Mouse (Mus musculus) inflammation-experienced regulatory T-cells, adult 6 months (primary cell): ENCODE results near the gene Arhgap10. TPM values are rescaled to one million over a fixed set of nuclear protein-coding genes. Genes with fewer than 3 reads are reported as not detected.

Source experiments
- ATAC-seq: one replicate; pipeline ENCODE4 v1.8.0; 2017
- polyA plus RNA-seq, 3 experiments: library from polyadenylated mRNA; unstranded; fragments of 100-300 nt; shearing (Covaris generic); gene quantifications; one replicate each; pipeline ENCODE4 v1.2.1; 2017

The Arhgap10 gene
- polyA plus RNA-seq, 3 experiments from 2014 or later: 2.5 to 5.0 (median 2.9) TPM

DNA sequence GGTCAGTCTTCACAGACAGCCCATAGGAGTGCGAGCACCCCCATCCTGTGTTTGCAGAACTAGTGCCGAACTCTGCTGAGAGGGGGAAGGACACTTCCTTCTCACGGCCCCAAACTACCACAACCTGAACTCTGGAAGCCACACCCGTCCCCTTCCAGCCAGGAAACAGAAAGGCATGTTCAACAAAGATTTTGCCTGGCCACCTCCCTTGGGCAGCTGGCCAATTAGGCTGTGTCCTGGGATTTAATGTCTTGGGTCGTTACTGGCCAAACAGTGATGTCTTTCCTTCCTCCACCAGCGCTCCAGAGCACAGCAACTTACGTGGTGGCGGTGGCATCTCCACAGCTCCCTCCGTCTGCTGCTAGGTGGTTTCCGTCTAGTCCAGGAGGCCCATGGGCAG lies 240.9 kb downstream of the Arhgap10 start:
- ATAC-seq: no peak

DNA sequence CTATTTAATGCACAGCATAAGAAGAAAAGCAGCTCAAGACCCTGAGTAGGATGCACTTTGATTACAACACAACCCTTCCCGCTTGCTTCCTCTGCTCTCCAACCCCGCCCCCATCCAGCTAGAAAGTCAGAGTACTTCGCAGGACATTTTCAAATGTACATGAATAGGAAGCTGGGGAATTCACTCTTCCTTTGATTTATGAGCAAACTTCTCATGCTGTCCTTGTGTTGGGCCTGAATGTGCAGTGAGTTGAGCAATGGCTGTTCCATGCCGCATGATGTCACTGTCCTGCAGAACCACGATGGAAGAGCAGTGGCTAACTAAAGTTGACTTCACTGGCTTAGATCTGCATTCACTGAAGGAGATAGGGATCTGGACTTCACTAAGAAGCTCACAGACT lies 242.2 kb downstream of the Arhgap10 start:
- no peak for ATAC-seq

DNA sequence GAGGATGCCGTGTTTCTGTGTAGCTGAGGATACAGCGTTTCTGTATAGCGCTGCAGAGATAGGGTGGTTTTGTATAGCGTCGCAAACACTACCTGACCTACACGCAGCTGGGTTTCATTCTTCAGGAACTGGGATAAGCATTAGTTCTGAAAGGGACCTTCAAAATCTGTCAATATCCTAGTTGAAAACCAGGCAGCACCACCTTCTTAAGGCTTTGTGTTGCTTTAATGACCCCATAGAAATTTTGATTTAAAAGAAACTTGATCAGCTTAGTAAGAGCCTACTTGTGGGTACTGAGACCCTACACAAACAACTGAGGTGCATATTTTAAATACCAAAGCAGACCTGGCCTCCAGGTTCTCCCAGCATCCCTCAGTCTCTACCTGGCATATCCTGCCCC lies 245.6 kb downstream of the Arhgap10 start:
- no peak for ATAC-seq

DNA sequence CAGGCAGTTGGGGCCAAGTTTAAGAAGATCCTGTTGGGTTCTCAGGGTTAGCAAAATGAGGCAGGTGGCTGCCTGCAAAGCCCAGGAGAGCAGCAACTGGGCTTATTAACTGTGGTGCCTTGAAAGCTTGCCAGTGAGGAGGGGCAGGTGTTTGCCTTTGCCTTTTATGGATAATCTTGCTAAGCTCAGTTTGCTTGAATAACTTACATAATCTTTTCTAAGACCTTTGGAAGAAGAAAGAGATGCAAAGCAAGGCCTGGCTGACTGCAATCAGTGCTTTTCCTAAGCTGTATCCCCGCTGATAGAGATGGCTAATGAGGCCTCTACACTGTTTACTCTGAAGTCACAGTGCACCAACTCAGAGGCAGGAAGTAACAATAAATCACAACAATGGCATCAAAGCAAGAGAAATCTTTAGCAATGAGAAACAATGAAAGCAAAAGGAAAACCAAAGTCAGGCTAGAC lies 249.8 kb downstream of the Arhgap10 start:
- peak; percentile 83 for ATAC-seq

DNA sequence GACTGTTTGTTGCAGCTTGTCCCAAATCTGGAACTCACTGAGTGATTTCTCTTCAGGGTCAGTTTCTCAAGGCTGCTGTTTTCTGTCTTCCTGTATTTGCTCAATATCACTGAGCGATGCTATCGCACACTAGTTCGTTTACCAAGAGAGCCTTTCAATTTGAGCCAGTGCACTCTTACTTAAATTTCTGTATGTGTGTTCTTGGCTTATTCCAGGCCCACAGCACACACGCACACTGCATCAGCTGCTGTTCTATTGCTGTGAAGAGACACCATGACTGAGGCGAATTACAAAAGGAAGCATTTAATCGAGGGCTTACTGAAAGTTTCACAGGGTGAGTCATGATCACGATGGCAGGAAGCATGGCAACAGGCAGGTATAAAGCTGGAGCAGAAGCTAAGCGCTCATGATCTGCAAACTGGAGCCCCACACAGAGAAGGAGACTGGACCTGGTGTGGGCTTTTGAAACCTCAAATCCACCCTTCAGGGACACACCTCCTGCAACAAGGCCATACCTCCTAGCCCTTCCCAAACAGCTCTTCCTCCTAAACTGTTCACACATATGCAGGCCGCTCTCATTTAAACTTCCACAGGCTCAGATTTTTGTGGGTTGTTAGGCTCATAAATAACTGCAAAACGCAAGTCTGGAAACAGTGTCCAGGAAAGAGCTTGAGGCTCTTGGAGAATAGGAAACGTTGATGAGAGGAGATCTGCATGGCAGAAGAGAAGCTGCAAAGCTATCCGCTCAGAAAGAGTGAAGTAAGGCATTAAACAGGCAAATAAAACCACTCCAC lies 255.3 kb downstream of the Arhgap10 start:
- ATAC-seq: no peak

DNA sequence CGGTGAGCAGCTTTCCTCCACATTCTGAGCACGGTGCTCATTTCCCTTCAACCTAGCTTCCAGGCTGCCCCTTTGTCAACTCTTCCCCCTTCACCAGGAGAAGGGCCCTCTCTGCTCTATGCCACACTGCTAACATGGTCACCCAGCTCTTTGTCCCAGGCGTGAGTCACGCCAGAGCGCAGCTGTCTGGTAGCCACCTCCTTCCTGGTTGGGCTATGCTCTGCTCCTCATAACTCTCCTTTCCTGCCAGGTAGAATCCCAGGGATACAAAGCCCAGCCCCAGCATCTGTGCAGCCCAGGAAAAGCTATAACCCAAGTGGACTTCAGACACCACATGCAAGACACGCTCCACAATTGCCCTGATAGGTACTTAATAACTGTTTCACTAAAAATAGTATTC lies 256.5 kb downstream of the Arhgap10 start:
- ATAC-seq: no peak

DNA sequence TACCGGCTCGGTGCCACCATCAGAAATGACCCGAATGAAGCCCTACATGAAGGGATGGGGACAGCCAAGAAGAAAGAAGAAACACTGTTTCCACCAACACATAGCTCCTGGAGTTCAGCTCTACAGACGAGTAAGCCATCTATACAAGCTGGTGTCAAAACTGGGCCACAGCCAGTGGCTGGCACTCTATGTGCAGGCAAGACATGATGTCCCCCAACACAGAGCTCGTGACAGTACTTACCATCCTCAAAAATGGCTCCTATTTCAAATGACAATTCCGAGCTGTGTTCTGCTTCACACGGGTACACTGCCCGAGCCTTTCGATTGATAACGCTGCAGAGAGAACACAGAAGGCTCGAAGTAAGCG lies 260.7 kb downstream of the Arhgap10 start:
- no peak for ATAC-seq

DNA sequence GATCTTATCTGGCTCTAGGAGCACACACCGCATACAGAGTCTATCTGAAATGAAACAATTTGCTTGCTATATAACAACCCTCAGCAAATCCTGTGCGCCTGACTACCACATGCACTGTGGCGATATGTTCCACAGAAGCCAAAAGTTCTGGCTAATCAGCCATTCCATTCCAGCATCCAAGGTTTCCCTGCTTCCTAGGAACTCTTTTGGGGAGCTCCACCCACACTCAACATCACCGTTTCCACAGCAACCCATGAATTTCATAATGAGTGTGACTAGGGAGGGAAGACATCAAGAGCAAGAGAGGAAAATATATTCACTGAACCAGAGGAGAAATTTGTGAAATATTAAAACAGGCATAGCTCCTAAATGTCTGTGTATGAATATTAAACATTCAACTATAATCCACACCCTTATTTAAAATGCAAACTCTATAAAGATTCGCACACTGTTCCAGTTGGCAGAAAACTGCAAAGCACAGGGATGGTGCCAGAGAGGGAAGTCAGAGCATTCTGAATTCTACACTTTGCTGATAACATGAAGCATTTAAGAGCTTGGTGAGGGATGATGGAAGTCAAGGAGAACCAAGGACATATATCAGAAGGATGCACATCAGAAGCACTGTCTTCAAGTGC lies 261.2 kb downstream of the Arhgap10 start:
- no peak for ATAC-seq

DNA sequence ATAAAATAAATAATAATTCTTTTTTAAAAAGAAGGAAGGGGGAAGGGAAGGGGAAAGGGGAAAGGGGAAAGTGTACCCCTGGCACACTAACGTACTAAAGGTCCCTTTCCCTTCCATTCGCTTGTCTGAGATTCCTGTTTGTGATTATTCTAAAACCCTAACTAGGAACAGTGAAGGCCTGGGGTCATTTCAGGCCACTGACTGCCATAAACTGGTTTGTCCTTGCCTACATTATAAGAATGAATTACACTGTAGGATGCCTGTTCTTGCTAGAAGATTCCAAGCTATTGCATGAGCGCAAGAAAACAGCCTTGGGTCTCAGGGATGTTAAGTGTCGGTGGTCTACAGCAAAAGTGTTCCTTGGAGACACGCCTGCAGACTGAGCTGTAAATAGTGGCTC lies 263.3 kb downstream of the Arhgap10 start:
- ATAC-seq: no peak

DNA sequence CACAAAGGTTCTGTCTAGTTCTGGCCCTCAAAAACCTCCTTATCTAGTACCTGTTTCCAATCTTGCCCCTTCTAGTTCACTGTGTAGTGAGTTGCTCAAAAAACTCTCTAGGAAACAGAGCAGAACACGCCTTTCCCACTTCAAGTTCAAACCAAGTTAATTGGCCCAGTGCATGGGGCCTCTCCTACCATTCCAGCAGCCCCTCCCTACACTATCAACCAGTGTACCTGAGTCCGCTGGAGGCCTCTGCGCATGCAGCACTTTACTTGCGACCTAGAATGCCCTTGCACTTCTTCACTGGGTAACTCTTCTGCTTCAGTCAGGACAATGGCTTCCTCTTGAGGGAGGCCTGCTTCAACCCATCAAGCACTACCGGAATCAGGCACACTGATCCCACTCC lies 266.6 kb downstream of the Arhgap10 start:
- ATAC-seq: no peak

DNA sequence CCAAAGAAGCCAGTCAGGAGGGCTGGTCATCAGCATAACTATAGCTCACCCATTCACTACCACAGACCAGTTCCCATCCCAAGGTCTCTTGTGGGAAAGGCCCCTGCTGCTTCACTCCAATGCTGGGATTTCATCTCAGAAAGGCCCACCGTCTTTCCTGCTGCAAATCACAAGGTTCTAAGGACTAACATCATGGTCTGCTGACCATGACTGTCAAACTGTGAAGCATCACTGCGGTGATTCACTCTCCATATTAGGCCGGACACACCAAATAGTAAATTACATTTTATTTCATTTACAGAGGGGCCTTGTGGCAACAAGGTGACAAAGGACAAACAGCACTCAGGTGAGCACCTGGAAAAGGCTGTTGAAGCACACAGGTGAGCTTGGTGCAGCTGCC lies 267.7 kb downstream of the Arhgap10 start:
- ATAC-seq: no peak

DNA sequence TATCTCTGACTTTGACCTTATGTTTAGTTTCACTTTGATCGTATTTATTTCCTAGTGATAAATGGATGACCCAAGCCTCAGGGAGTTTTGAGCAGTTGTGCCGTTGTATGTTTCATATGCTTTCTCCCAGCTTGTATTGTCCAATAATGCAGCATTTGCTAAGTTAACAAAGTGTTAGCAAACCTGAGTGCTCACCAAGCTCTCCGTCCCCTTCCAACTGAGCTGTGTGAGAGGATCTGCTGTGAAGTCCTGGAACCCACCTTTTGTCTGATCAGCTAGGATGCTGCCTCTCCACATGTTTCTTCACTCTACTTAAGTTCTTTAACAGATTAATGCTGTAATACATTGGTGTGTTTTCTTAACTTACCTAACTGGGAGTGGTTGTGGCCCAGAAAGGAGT lies 276.4 kb downstream of the Arhgap10 start:
- ATAC-seq: no peak

DNA sequence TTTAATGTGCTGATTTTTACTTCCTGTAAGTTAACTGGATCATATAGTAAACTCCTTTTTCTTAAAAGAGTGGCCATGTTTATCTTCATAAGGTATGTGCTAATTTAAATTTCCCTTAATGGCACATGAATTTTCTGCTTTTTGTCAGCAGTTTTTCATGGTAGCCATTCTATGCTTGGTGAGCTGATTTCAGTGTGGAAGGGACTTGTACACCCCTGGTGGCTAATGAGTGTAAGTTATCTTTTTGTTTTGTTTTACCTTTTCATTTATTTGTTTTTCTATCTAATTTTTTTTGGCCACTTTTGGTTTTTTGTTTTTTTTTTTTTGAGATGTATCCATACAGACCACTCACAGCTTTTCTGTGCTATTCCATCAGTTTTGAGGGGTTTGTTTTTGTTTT lies 278.3 kb downstream of the Arhgap10 start:
- ATAC-seq: peak; percentile 61

DNA sequence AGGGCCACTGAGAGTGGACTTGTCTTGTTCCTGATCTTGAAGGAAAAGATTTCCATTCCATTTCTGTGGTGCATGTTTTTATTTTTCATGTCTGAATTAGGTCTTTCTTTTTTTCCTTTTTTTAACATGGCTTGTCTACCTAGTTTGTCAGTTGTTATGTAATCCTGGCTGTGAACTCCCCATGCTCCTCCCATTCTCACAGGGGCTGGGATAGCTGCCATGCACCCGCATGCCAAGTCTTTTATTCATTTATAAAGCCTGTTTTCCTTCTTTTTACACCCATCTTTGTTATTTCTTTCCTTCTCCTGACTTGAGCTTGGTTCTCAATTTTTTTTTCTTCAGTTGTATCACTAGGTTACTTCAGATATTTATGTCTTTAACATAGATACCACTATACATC lies 281.1 kb downstream of the Arhgap10 start:
- no peak for ATAC-seq

DNA sequence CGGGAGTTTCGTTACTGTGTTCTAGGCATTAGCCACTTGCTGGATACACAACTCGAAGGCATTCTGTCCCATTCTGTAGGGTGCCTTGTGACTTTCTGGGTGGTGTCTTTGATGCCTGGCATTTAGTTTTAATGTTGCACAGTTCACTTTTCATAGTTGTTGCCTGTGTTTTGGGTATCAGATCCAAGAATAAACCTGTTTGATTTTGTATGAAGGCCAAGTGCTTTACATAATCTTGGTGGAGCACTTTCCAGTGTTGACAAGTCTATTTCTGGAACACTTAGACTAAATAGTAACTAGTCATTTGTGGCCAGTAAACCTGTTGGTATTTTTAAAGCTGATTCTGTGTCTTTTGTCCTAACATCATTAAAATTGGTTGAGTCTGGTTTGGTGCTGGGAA lies 285.3 kb downstream of the Arhgap10 start:
- no peak for ATAC-seq

DNA sequence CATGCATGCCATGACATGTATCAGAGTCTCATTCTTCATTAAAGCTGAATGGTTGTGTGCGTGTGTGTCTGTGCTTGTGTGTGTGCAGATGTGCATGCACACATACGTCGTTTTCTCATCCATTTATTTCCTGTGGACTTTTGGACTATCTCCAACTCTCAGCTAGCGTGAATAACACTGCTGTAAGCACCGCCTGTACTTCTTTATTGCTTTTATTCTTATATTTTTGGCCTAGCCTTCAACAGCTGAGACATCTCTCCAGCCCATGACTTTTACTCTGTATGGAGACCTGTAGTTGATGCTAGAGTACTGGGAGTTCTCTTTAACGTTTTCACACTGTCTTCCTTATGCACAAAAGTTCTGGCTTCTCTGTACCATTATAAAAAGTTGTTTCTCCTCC lies 285.9 kb downstream of the Arhgap10 start:
- ATAC-seq: no peak

DNA sequence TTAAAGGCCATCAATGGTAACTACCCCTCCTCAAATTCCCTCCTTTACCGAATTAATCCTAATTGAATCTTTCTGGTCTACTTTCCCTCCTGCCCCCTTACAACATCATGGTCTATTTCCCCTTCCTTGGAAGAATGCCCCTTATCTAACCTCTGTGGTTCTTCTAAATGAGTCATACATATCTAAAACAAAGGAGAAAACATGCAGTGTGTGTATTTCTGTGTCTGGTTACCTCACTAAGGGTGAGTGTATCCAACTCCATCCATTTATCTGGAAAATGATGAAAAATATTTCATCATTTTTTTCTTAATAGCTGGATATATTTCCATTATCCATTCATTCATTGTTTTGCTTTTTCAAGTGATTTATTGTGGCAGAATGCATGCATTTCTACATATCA lies 286.5 kb downstream of the Arhgap10 start:
- no peak for ATAC-seq

DNA sequence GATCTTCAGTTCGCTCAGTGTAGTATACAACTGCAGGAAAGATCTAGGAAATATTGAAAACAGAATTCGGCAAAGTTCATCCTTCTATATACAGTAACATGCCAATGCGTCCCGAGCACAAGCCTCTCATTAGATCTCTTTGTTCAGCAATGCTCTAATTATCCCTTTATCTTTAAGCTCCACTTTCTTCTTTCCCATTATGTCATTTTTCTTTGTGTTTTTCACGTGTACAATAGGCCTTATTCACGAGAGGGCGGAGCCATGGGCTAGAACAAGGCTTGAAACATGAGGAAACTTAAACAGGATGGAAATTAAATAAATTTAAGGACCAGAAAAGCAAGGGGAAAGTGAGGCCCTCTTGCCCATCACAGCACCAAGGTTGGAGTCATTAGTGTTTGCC lies 289.1 kb downstream of the Arhgap10 start:
- ATAC-seq: no peak

DNA sequence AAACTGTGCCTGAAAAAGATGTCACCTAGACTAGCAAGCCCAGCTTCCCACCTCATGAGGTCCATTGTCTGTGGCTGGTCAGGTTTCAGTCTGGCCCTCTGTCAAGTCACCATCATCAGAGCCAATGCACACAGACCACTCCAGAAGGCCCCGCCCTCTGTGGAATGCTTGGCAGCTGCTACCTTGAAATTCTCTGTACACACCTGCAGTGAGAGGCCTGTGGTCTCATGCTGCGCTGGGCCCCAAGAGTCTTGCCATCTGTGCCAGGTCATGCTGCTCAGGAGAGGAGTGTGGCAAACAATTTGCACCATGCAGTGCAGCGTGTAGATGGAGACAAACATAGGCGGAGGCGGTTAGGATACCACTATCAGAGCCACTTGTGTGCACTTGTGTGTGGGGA lies 290.0 kb downstream of the Arhgap10 start:
- ATAC-seq: no peak

DNA sequence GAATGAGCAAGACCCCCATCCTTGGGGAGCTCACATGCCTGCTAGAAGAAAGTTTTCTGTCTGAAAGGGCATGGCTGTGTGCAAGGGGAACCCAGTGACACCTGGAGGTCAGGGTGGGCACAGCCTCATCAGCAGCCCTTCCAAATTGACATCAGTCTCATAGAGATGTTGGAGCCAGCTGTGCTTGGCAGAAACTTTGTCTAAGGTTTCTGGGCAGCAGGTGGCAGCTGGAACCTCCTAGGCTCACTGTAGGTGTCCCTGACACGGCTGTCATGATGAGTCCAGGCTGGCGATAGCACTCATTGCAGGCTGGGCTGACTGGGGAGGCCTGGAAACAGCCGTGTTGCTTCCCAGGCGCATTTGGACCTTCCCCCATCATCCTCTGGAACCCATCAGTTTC lies 294.6 kb downstream of the Arhgap10 start:
- ATAC-seq: no peak

DNA sequence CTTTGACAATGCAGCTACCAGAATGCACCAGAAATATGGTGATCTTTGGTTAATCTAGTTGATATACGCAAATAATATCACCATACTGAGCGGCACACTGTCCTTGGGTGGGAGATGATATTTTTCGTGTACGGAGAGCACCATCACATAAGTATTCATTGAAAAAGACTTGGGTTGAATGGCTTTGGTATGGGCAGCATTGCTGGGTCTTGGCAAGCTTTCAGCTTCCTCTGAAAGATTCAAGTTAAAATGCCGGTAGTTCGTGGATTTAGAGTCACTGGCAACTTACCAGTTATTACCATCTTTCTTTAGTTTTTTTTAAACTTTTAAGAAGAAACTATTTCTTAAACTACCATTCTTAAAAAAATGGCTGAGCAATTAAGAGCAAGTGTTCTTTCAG lies 302.6 kb downstream of the Arhgap10 start:
- ATAC-seq: no peak

DNA sequence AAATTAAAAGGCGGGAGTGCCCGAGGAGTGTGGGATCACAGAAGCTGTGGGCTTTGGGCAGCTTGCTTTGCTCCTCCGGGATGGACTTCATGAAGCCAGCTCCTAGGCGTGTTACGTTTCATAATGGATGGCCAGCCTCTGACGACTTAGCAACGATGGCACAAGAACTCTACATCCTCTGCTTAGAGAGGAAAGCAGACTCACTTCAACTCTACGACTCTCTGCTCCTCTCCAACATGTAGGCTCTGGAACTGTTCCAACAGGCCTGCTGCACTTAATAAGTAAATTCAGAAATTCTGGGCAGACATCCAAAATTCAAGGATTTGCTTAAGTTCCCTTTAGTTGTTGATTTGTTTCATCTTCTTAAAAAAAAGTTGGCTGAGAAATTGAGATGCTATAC lies 303.1 kb downstream of the Arhgap10 start:
- no peak for ATAC-seq

DNA sequence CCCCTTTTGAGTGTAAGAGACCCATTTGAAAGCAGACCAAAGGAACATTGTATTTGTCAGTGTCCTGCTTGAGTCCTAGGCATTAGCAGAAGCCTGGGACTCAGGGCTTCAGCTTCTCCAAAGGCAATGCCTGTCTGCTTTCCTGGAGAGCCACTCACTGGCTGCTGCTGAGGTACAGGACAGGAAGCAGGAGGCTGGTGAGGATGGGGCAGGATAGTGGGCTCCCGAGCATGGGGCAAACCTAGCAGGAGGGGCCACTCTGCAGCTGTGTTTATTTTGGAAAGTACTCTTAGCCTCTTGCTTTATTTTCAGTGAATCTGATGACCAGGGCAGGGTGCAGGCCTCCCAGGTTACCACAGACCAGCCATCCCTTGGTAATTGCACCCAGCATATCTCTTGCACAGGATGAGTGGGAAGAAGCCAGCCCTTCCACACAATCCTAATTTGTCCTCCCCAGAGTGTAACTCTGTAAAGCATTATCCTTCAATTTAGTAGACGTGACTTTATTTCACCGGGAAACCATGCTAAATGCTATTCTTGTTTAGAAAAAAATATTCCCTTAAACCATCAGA lies 303.8 kb downstream of the Arhgap10 start:
- no peak for ATAC-seq

DNA sequence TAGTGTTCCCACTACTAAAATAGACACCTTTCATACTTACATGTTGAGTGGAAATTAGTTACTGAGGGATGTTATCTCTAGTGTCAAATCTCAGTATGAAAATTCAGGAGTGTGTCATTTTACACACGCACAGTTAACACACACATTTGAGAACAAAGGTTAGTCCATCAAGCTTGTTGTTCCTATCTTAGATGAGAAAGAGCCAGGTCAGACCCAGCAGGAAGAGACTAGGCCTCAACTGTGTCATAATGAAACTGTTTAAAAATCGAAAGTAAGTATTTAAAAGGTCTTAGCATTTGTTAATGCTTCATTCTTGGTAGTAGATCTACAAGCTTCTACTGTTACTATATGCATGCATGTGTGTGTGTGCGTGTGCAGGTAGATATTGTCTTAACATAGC lies 308.5 kb downstream of the Arhgap10 start:
- peak; percentile 91 for ATAC-seq
